Mouse (Mus musculus): ENCODE data around the gene Vmn1r170. TPM values are rescaled to one million over a fixed set of nuclear protein-coding genes. Genes with fewer than 3 reads are reported as not detected.
"Not testable (repeated sequence)": the region's sequence is repeated elsewhere in the genome, so short reads cannot be mapped to it uniquely, and the experiment has no call there.

The Vmn1r170 gene
- not detected in 2 replicates for polyA plus RNA-seq (2015; fragmentation: Nextera tagmentation; extraction: Ambion mirVana)

DNA sequence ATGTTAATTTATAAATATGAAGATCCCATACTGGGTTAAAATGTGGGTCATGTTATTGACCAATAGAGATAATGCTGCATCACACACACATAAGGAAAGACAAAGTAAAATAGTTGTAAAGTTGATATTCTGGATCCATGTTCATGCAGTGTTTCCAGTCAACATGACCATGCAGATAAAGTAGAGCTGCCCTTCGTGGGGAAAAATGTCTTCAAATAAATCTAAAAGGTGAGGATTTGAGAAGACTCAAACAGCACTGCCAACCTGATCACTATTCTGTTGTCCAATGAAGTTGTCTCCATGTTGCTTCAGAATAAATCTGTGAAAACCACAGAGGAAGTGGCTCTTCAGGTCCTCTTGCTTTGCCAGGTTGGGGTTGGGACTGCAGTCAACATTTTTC, at the start of gene Vmn1r170:
Gene Vmn1r170, plus strand, starts transcription at position 301 of the 400 bp plus-strand sequence.
- 42% methylated on average over 1 of the region's 1 CpGs for WGBS
- H3K27me3 ChIP-seq; H3K4me3 ChIP-seq; H3K9ac ChIP-seq; H3K27ac ChIP-seq; ATAC-seq; H3K4me2 ChIP-seq; H3K4me1 ChIP-seq; H3K36me3 ChIP-seq (ENCODE audit: poor library complexity, severe bottlenecking): not testable (repeated sequence)
- H3K9me3 ChIP-seq (replicated peaks), result peaks cover 16% of the 10 kb centered on the region

DNA sequence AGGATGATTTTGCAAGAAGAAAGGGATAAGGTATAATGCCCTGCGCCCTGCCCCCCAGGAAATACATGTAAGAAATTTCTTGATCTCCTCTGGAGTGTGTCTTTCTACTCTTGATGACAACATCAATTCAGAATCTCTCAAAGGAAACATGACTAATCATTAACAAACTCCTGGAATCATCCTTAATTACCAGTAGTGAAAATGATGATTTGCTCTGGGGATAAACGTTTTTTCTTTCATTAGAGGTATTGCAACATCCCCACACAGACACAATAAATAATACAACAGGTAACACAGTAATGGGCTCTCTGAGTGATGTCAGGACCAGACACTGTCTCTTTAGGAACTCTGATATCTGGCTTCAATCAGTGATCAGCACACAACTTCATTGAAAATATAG, 30.7 kb upstream of the Vmn1r170 start, which contains the start of gene Vmn1r169:
Gene Vmn1r169, plus strand, starts transcription at position 301 of the 400 bp plus-strand sequence.
- not testable (repeated sequence) for H3K27me3 ChIP-seq; H3K4me3 ChIP-seq; H3K4me2 ChIP-seq; H3K9ac ChIP-seq; ATAC-seq; H3K27ac ChIP-seq; H3K4me1 ChIP-seq; H3K36me3 ChIP-seq (ENCODE audit: poor library complexity, severe bottlenecking)
- 70% methylated on average over 1 of the region's 2 CpGs for WGBS
- H3K9me3 ChIP-seq (replicated peaks), result peaks cover 27% of the 10 kb centered on the region

DNA sequence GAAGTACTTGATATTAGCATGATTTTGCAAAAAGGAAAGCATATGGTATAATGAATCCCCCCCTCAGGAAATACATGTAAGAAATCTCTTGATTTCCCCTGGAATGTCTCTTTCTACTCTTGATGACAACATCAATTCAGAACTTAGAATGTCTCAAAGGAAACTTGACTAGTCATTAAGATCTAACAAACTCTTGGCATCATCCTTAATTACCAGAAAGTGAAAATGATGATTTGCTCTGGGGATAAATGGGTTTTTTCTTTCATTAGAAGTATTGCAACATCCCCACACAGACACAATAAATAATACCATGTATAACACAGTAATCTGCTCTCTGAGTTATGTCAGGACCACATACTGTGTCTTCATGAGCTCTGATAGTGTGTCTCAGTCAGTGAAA, 24.4 kb downstream of the Vmn1r170 start, which contains the start of gene Vmn1r171:
Gene Vmn1r171, plus strand, starts transcription at position 301 of the 400 bp plus-strand sequence.
- no peak within 1 kb of the TSS for H3K4me2 ChIP-seq
- no peak for ATAC-seq
- H3K9ac ChIP-seq, result no peak within 1 kb of the TSS
- H3K36me3 ChIP-seq (ENCODE audit: poor library complexity, severe bottlenecking), result no peaks in the 10 kb centered on the region
- H3K27ac ChIP-seq, result no peak within 1 kb of the TSS
- no peak within 1 kb of the TSS for H3K4me3 ChIP-seq
- no peaks in the 10 kb centered on the region for H3K27me3 ChIP-seq
- H3K4me1 ChIP-seq, result no peaks in the 10 kb centered on the region
- H3K9me3 ChIP-seq (replicated peaks), result peaks cover 16% of the 10 kb centered on the region

Other genes with a start within 250 kb of the Vmn1r170 start
- gene Nlrp5, start 220.3 kb upstream of the Vmn1r170 start, polyA plus RNA-seq (2015; fragmentation: Nextera tagmentation; extraction: Ambion mirVana), result not detected in 2 replicates
- not detected in 2 replicates for gene Vmn1r167, start 99.0 kb upstream of the Vmn1r170 start, polyA plus RNA-seq (2015; fragmentation: Nextera tagmentation; extraction: Ambion mirVana)
- not detected in 2 replicates for gene Vmn1r168, start 66.4 kb upstream of the Vmn1r170 start, polyA plus RNA-seq (2015; fragmentation: Nextera tagmentation; extraction: Ambion mirVana)
- gene Vmn1r169, start 30.6 kb upstream of the Vmn1r170 start, polyA plus RNA-seq (2015; fragmentation: Nextera tagmentation; extraction: Ambion mirVana), result not detected in 2 replicates
- gene Vmn1r171, start 24.5 kb downstream of the Vmn1r170 start, polyA plus RNA-seq (2015; fragmentation: Nextera tagmentation; extraction: Ambion mirVana), result not detected in 2 replicates
- gene Vmn1r172, start 52.1 kb downstream of the Vmn1r170 start, polyA plus RNA-seq (2015; fragmentation: Nextera tagmentation; extraction: Ambion mirVana), result not detected in 2 replicates
- not detected in 2 replicates for gene Vmn1r173, start 94.5 kb downstream of the Vmn1r170 start, polyA plus RNA-seq (2015; fragmentation: Nextera tagmentation; extraction: Ambion mirVana)
- gene Vmn1r174, start 146.1 kb downstream of the Vmn1r170 start, polyA plus RNA-seq (2015; fragmentation: Nextera tagmentation; extraction: Ambion mirVana), result not detected in 2 replicates
- not detected in 2 replicates for gene Vmn1r175, start 204.5 kb downstream of the Vmn1r170 start, polyA plus RNA-seq (2015; fragmentation: Nextera tagmentation; extraction: Ambion mirVana)
- not detected in 2 replicates for gene Vmn1r176, start 231.2 kb downstream of the Vmn1r170 start, polyA plus RNA-seq (2015; fragmentation: Nextera tagmentation; extraction: Ambion mirVana)

All from forebrain, embryonic 13.5 days (tissue).